Mouse (Mus musculus) monocyte, adult 59 days (primary cell): ENCODE measurements around the gene Vmn2r35. TPM values are rescaled to one million over a fixed set of nuclear protein-coding genes. Genes with fewer than 3 reads are reported as not detected.

Source experiments
- total RNA-seq, 2 experiments: library from RNA; stranded (reverse); gene quantifications; one replicate each; pipeline ENCODE4 v1.2.4; 2023

The Vmn2r35 gene
- not detected for total RNA-seq

GRCm38 (mm10) chr7:7819767-7820166 lies at the start of gene Vmn2r35:
Vmn2r35 (minus strand) TSS chr7:7819867.

Other genes with a start within 250 kb of the Vmn2r35 start
- not detected for gene Vmn2r34, start 130.4 kb downstream of the Vmn2r35 start, total RNA-seq
- not detected for gene Vmn2r36, start 82.6 kb upstream of the Vmn2r35 start, total RNA-seq